In the genomic region with DNA sequence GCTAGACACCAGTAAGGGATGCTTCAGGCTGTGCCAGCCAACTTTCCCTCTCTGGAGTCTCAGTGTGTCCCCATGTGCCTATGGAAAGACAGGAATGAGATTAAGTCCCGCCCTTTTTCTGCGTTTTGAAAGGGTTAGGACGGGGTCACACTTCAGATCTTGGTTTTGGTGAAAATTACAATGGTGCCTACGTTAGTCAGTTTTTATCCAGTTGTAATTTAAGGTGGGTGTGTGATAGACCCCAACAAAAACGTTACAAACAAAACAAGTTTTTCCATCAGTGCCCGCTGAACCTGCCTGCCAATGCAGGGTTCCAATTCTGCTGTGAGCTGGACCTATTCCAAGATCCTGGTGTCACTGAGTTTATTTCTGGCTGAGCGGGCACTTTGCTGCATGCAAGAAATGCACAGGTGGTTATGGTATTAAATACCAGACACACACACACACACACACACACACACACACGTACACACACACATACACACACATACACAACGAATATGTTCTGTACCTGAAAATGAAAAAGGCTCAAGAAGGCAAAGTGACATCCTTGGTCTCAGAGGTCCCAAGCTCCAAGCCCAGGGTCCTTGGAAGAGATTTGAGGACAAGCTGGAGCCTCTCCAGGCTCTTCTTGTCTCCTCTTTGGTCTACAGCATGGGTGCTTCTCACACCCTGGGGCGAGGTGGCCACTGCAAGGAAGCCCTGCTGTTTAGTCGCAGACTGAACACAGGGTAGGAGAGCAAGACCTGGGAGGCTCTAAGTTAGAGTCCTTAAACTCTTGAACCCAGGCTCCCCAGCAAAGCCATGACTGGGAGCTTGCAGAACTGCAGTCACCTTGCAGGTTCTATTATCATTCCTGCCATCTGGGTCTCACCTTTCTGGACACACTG, we compare ENCODE assay signal across 8 mouse cellular contexts. TPM values are rescaled to one million over a fixed set of nuclear protein-coding genes. Genes with fewer than 3 reads are reported as not detected.
DNase-seq lines count a peak whose midpoint lies in the region; ATAC-seq and TF ChIP-seq lines count a peak whose summit lies in the region.

No protein-coding gene starts in this region.

- peak overlapping the region; percentile 92 for H3K4me3 ChIP-seq in ES-Bruce4 (ENCODE audit: low read depth, low read length)
- H3K4me3 ChIP-seq in forebrain, embryonic 10.5 days = peak overlapping the region; percentile 99
- H3K4me3 ChIP-seq in intestine, embryonic 15.5 days (replicated peaks) = peak overlapping the region; percentile 99

- WGBS in forebrain, embryonic 10.5 days = 34% methylated on average over 11 of the region's 11 CpGs
- 24% methylated on average over 11 of the region's 11 CpGs for WGBS in intestine, embryonic 15.5 days

- intact Hi-C loops in left cerebral cortex, postnatal 36 days (cut with DNase I) = no loop called here

- H3K9ac ChIP-seq in ES-Bruce4 (ENCODE audit: low read depth, poor library complexity, severe bottlenecking) = peak overlapping the region; percentile 63
- peak overlapping the region; percentile 51 for H3K9ac ChIP-seq in intestine, embryonic 15.5 days

- no peak for TF ChIP-seq EP300 in ES-Bruce4 (IDR thresholded peaks at IDR 0.05; ENCODE audit: insufficient read depth, low read depth, low read length)

- ATAC-seq in intestine, embryonic 15.5 days = no peak

- H3K27me3 ChIP-seq in ES-Bruce4 (ENCODE audit: control insufficient read depth, insufficient read depth, low read length, poor library complexity, severe bottlenecking) = no peaks in the 10 kb centered on the region; the same call in 1 of the 2 replicates
- H3K27me3 ChIP-seq in forebrain, embryonic 10.5 days (ENCODE audit: poor library complexity, severe bottlenecking) = no peaks in the 10 kb centered on the region; the same call in 1 of the 2 replicates
- H3K27me3 ChIP-seq in intestine, embryonic 15.5 days (replicated peaks) = no peaks in the 10 kb centered on the region

- no peak for TF ChIP-seq CTCF in ES-Bruce4 (IDR thresholded peaks at IDR 0.05; ENCODE audit: low read depth, low read length)

- no peaks in the 10 kb centered on the region for H3K36me3 ChIP-seq in ES-Bruce4 (ENCODE audit: control insufficient read depth, insufficient read depth, low read length, poor library complexity, severe bottlenecking)
- H3K36me3 ChIP-seq in forebrain, embryonic 10.5 days (replicated peaks) = peaks cover 24% of the 10 kb centered on the region
- H3K36me3 ChIP-seq in intestine, embryonic 15.5 days = peaks cover 4% of the 10 kb centered on the region

- H3K4me1 ChIP-seq in ES-Bruce4 (ENCODE audit: control insufficient read depth, insufficient read depth, low read length) = peaks cover 3% of the 10 kb centered on the region
- peaks cover 42% of the 10 kb centered on the region for H3K4me1 ChIP-seq in forebrain, embryonic 10.5 days
- H3K4me1 ChIP-seq in intestine, embryonic 15.5 days (replicated peaks) = peaks cover 30% of the 10 kb centered on the region

- H3K4me2 ChIP-seq in intestine, embryonic 15.5 days (replicated peaks) = peak overlapping the region; percentile 67

- peak; percentile 29 for DNase-seq in A20 (ENCODE audit: low read depth, low spot score)
- no peak for DNase-seq in forebrain, embryonic 10.5 days (ENCODE audit: extremely low spot score, low spot score)
- DNase-seq in lung, postnatal 36 days = peak; percentile 45
- no peak for DNase-seq in Muller cell, postnatal 12 days (ENCODE audit: inconsistent ontology term)
- DNase-seq in left cerebral cortex, postnatal 36 days (ENCODE audit: low spot score in 2 of 2) = no peak
- DNase-seq in ovary, postnatal 36 days (ENCODE audit: low spot score) = no peak

- H3K27ac ChIP-seq in ES-Bruce4 (ENCODE audit: insufficient read depth, low read length) = 0 out of 2 replicates have a peak overlapping the region, but pooled peaks have one; percentile 43
- peak overlapping the region; percentile 98 for H3K27ac ChIP-seq in forebrain, embryonic 10.5 days
- H3K27ac ChIP-seq in intestine, embryonic 15.5 days = peak overlapping the region; percentile 92

- no peaks in the 10 kb centered on the region for H3K9me3 ChIP-seq in ES-Bruce4 (replicated peaks; ENCODE audit: control insufficient read depth, insufficient read depth, low read length, poor library complexity, severe bottlenecking)
- H3K9me3 ChIP-seq in forebrain, embryonic 10.5 days = no peaks in the 10 kb centered on the region
- no peaks in the 10 kb centered on the region for H3K9me3 ChIP-seq in intestine, embryonic 15.5 days

- no peak for TF ChIP-seq POLR2A in ES-Bruce4 (IDR thresholded peaks at IDR 0.05; ENCODE audit: insufficient read depth, low read length)

RNA-seq across cellular contexts. Expression of a gene that starts 30.9 kb away (rescaled TPM):
- 75.4 and 76.8 TPM in 2 replicates for polyA plus RNA-seq in ES-Bruce4 (2011; ENCODE audit: insufficient read depth, insufficient read length, low read depth, missing spikeins)
- polyA plus RNA-seq in forebrain, embryonic 10.5 days (2016; fragmentation: Nextera tagmentation; extraction: Ambion mirVana) = 152 and 160 TPM in 2 replicates
- 85.7 and 91.2 TPM in 2 replicates for polyA plus RNA-seq in intestine, embryonic 15.5 days (2015; fragmentation: Nextera tagmentation; extraction: Ambion mirVana)
- 10 to 100 TPM; 43.0 to 56.9 TPM for total RNA-seq in left cerebral cortex, postnatal 36 days (2021)

RNA-seq across cellular contexts. Expression of a gene that starts 34.4 kb away (rescaled TPM):
- polyA plus RNA-seq in ES-Bruce4 (2011; ENCODE audit: insufficient read depth, insufficient read length, low read depth, missing spikeins) = 1.2 and 1.5 TPM in 2 replicates
- 10.2 and 11.0 TPM in 2 replicates for polyA plus RNA-seq in forebrain, embryonic 10.5 days (2016; fragmentation: Nextera tagmentation; extraction: Ambion mirVana)
- polyA plus RNA-seq in intestine, embryonic 15.5 days (2015; fragmentation: Nextera tagmentation; extraction: Ambion mirVana) = 4.8 and 6.1 TPM in 2 replicates
- 10 to 100 TPM; 26.2 to 30.0 TPM for total RNA-seq in left cerebral cortex, postnatal 36 days (2021)

RNA-seq across cellular contexts. Expression of a gene that starts 38.4 kb away (rescaled TPM):
- polyA plus RNA-seq in ES-Bruce4 (2011; ENCODE audit: insufficient read depth, insufficient read length, low read depth, missing spikeins) = 91.8 and 103 TPM in 2 replicates
- 88.6 and 89.0 TPM in 2 replicates for polyA plus RNA-seq in forebrain, embryonic 10.5 days (2016; fragmentation: Nextera tagmentation; extraction: Ambion mirVana)
- polyA plus RNA-seq in intestine, embryonic 15.5 days (2015; fragmentation: Nextera tagmentation; extraction: Ambion mirVana) = 49.6 and 50.2 TPM in 2 replicates
- total RNA-seq in left cerebral cortex, postnatal 36 days (2021) = 10 to 100 TPM; 24.2 to 28.5 TPM

RNA-seq across cellular contexts. Expression of a gene that starts 49.7 kb away (rescaled TPM):
- polyA plus RNA-seq in ES-Bruce4 (2011; ENCODE audit: insufficient read depth, insufficient read length, low read depth, missing spikeins) = 24.6 and 26.2 TPM in 2 replicates
- polyA plus RNA-seq in forebrain, embryonic 10.5 days (2016; fragmentation: Nextera tagmentation; extraction: Ambion mirVana) = 11.5 and 11.8 TPM in 2 replicates
- polyA plus RNA-seq in intestine, embryonic 15.5 days (2015; fragmentation: Nextera tagmentation; extraction: Ambion mirVana) = 5.4 and 6.1 TPM in 2 replicates
- 10 to 100 TPM in 1 of 2 experiments, 1 to 10 TPM in 1; 9.6 to 12.3 TPM for total RNA-seq in left cerebral cortex, postnatal 36 days (2021)

Comparison
In these comparisons a context has a peak if more than half of its experiments do, and no peak if none do; other contexts are left out.
1. DNase-seq: peak in A20 (single experiment) and lung, postnatal 36 days (single experiment); none in forebrain, embryonic 10.5 days (single experiment), Muller cell, postnatal 12 days (single experiment), left cerebral cortex, postnatal 36 days (0 of 2) and ovary, postnatal 36 days (single experiment).
2. H3K27ac ChIP-seq: peak in every context shown above with its lines; median percentile 98 in forebrain, embryonic 10.5 days; 92 in intestine, embryonic 15.5 days; 43 in ES-Bruce4.
3. Peak in every context shown above with its lines, with median percentiles within 50 percentile points of each other: H3K4me3 ChIP-seq.